Comparison of ENCODE assay signal across 12 mouse cellular contexts in the genomic region with DNA sequence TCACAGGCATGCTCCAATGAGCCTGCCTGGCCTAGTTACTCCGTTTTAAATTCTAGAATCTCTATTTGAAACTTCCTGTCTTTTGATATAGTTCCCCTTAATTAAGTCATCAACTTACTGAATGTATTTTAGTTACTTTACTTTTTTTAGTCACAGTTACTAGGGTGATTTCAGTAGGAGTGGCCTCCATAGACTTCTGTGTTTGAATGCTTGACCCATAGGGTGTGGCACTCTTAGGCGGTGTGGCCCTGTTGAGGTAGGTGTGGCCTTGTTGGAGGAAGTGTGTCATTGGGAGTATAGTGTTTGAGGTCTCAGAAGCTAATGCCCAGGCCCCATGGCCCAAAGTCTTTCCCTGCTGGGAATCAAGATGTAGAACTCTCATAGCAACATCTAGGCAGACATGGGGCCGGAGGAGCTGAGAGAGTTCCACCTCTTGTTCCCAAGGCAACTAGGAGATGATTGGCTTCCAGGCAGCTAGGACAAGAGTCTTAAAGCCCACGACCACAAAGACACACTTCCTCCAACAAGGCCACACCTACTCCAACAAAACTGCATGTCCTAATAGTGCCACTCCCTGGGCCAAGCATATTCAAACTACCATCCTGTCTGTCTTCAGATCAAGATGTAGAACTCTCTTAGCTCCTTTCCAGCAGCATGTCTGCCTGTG. TPM values are rescaled to one million over a fixed set of nuclear protein-coding genes. Genes with fewer than 3 reads are reported as not detected.
DNase-seq lines count a peak whose midpoint lies in the region; ATAC-seq and TF ChIP-seq lines count a peak whose summit lies in the region.
"Had no signal": no experiment of that assay in that cellular context is flagged by ENCODE, and none has a peak within 500 bp of the region (broad histone marks: within the 10 kb centered on the region; RNA-seq: fewer than 3 reads in every experiment).

No protein-coding gene starts in this region.

- TF ChIP-seq EP300 in CH12.LX (IDR thresholded peaks at IDR 0.05; ENCODE audit: low read length): no peak

- H3K27ac ChIP-seq in CH12.LX (ENCODE audit: insufficient read depth, low read depth): peak overlapping the region; percentile 71; the same call in 1 of the 2 replicates
- 0 out of 2 replicates have a peak overlapping the region, but pooled peaks have one; percentile 23 for H3K27ac ChIP-seq in liver, embryonic 13.5 days
- no peak overlapping the region for H3K27ac ChIP-seq in heart, embryonic 11.5 days (ENCODE audit: low read depth, low read length)
- H3K27ac ChIP-seq: kidney, embryonic 15.5 days had no signal

- H3K4me3 ChIP-seq in CH12.LX (replicated peaks in 1 of 3; ENCODE audit: low read depth in 2 of 3, low read length in 2 of 3, poor library complexity in 1 of 3): no peak overlapping the region
- H3K4me3 ChIP-seq in liver, embryonic 13.5 days (replicated peaks): no peak overlapping the region
- H3K4me3 ChIP-seq in heart, embryonic 11.5 days (ENCODE audit: low read depth, low read length): no peak overlapping the region
- H3K4me3 ChIP-seq: kidney, embryonic 15.5 days had no signal

- peaks cover 6% of the 10 kb centered on the region for H3K9me3 ChIP-seq in CH12.LX (replicated peaks; ENCODE audit: low read length)
- no peaks in the 10 kb centered on the region for H3K9me3 ChIP-seq in liver, embryonic 13.5 days (replicated peaks)
- peaks cover 4% of the 10 kb centered on the region for H3K9me3 ChIP-seq in heart, embryonic 11.5 days (replicated peaks; ENCODE audit: control insufficient read depth, low read length)
- H3K9me3 ChIP-seq: kidney, embryonic 15.5 days had no signal

- H3K4me2 ChIP-seq in CH12.LX (ENCODE audit: insufficient read depth, low read depth, poor library complexity, severe bottlenecking): no peak overlapping the region; the same call in 1 of the 2 replicates
- H3K4me2 ChIP-seq in liver, embryonic 13.5 days: no peak overlapping the region
- H3K4me2 ChIP-seq in heart, embryonic 11.5 days: no peak overlapping the region
- H3K4me2 ChIP-seq: kidney, embryonic 15.5 days had no signal

- no peaks in the 10 kb centered on the region for H3K79me2 ChIP-seq in CH12.LX (replicated peaks; ENCODE audit: control insufficient read depth, extremely low read depth, insufficient read depth, poor library complexity, severe bottlenecking)

- no peaks in the 10 kb centered on the region for H3K27me3 ChIP-seq in CH12.LX (replicated peaks)
- no peaks in the 10 kb centered on the region for H3K27me3 ChIP-seq in liver, embryonic 13.5 days
- H3K27me3 ChIP-seq in heart, embryonic 11.5 days (ENCODE audit: control insufficient read depth, insufficient read depth, low read length): no peaks in the 10 kb centered on the region
- H3K27me3 ChIP-seq: kidney, embryonic 15.5 days had no signal

- peak; percentile 90 for ATAC-seq in liver, embryonic 13.5 days (ENCODE audit: low read depth)
- peak; percentile 91 for ATAC-seq in neutrophil, adult 5-6 weeks (ENCODE audit: extremely low read depth, insufficient number of reproducible peaks, low FRiP score, poor library complexity, severe bottlenecking)
- no peak for ATAC-seq in heart, embryonic 11.5 days (replicated peaks; ENCODE audit: insufficient number of reproducible peaks, low FRiP score, low TSS enrichment)

- peaks cover 5 to 15% of the 10 kb centered on the region in 2 experiments; a peak in 3 of 4 replicates for H3K4me1 ChIP-seq in CH12.LX (ENCODE audit: control insufficient read depth in 1 of 2, insufficient read depth in 2 of 2)
- peaks cover 10% of the 10 kb centered on the region for H3K4me1 ChIP-seq in liver, embryonic 13.5 days (replicated peaks)
- no peaks in the 10 kb centered on the region for H3K4me1 ChIP-seq in heart, embryonic 11.5 days (ENCODE audit: control insufficient read depth, insufficient read depth, low read length)
- H3K4me1 ChIP-seq: kidney, embryonic 15.5 days had no signal

- in situ Hi-C loops in CH12.LX (cut with MboI; ENCODE audit: low pct_ligation_motif_present, low pct_unique_long_range_greater_than_20kb, low sequenced_read_pairs): no loop called here

- DNase-seq in CH12.LX (ENCODE audit: extremely low read depth) (peak; percentile 67), ZHBTc4 (ENCODE audit: low read depth, low spot score) (peak; percentile 84)
- DNase-seq in liver, embryonic 13.5 days: no peak
- no peak for DNase-seq in heart, postnatal 4 days
- DNase-seq in frontal cortex, postnatal 14 days (ENCODE audit: low spot score in 2 of 2): no peak
- DNase-seq: adrenal gland, adult 2 months; cerebellum, adult 9-10 months; midbrain, embryonic 14.5 days; thymus, postnatal 14 days had no signal

- 32% methylated on average over 4 of the region's 4 CpGs for WGBS in liver, embryonic 13.5 days (ENCODE audit: insufficient replicate concordance)
- 68% methylated on average over 4 of the region's 4 CpGs for WGBS in heart, embryonic 11.5 days (ENCODE audit: insufficient replicate concordance)

- no peak overlapping the region for H3K9ac ChIP-seq in CH12.LX (ENCODE audit: insufficient read depth, low read depth)
- H3K9ac ChIP-seq in liver, embryonic 13.5 days: no peak overlapping the region
- H3K9ac ChIP-seq in heart, embryonic 11.5 days (ENCODE audit: low read depth, low read length): no peak overlapping the region
- H3K9ac ChIP-seq: kidney, embryonic 15.5 days had no signal

- no peak for TF ChIP-seq RAD21 in CH12.LX (IDR thresholded peaks at IDR 0.05; ENCODE audit: low read depth, low read length)

- no peak; the same call in 1 of the 2 replicates for TF ChIP-seq POLR2A in CH12.LX (IDR thresholded peaks at IDR 0.05; ENCODE audit: low read depth, low read length)

- dilution Hi-C loops in CH12.LX (cut with MboI; ENCODE audit: extremely low pct_ligation_motif_present, extremely low pct_unique_long_range_greater_than_20kb, low sequenced_read_pairs): no loop called here

- peaks cover 9 to 41% of the 10 kb centered on the region in 2 experiments for H3K36me3 ChIP-seq in CH12.LX (replicated peaks in 1 of 2; ENCODE audit: control insufficient read depth in 1 of 2, insufficient read depth in 1 of 2, low read length in 1 of 2)
- peaks cover 7% of the 10 kb centered on the region for H3K36me3 ChIP-seq in liver, embryonic 13.5 days
- peaks cover 5% of the 10 kb centered on the region for H3K36me3 ChIP-seq in heart, embryonic 11.5 days (ENCODE audit: control insufficient read depth, insufficient read depth, low read length)

- TF ChIP-seq CTCF in CH12.LX (conservative IDR thresholded peaks at IDR 0.05 in 1 of 2, IDR thresholded peaks at IDR 0.05 in 1 of 2; ENCODE audit: low read depth in 2 of 2, low read length in 2 of 2): no peak

TF ChIP-seq in CH12.LX, 34 proteins besides CTCF, POLR2A, EP300 and RAD21:
- TF ChIP-seq POLR2AphosphoS2 (IDR thresholded peaks at IDR 0.05; ENCODE audit: low read depth, low read length) (no peak), TBP (conservative IDR thresholded peaks at IDR 0.05; ENCODE audit: low read depth, low read length) (0 out of 2 replicates have a peak, but pooled peaks have one; percentile 26)

RNA-seq across cellular contexts. Expression of gene Usp45, which starts 11.7 kb away (rescaled TPM):
- total RNA-seq in CH12.LX (2012; rRNA removed) (17.4 and 17.5 TPM in 2 replicates), CH12.LX (2014; rRNA removed) (30.6 and 37.0 TPM in 2 replicates)
- 16.7 and 23.3 TPM in 2 replicates for polyA plus RNA-seq in CH12.LX (2012; ENCODE audit: insufficient read length, low read depth)
- 13.6 and 18.7 TPM in 2 replicates for polyA plus RNA-seq in liver, embryonic 13.5 days (2015; fragmentation: Nextera tagmentation; extraction: Ambion mirVana)
- total RNA-seq in neutrophil, adult 5-6 weeks (2017): 17.9 and 18.5 TPM in 2 replicates
- total RNA-seq in heart, postnatal 4 days (2021): 10 to 100 TPM; 12.8 to 13.6 TPM
- 9.8 and 11.9 TPM in 2 replicates for polyA plus RNA-seq in heart, embryonic 11.5 days (2014; fragmentation: Nextera tagmentation; extraction: Ambion mirVana)

RNA-seq across cellular contexts. Expression of gene Tstd3, which starts 11.8 kb away (rescaled TPM):
- total RNA-seq in CH12.LX (2012; rRNA removed) (24.6 and 25.6 TPM in 2 replicates), CH12.LX (2014; rRNA removed) (51.0 and 57.1 TPM in 2 replicates)
- polyA plus RNA-seq in CH12.LX (2012; ENCODE audit: insufficient read length, low read depth): 37.2 and 39.9 TPM in 2 replicates
- 17.5 and 20.9 TPM in 2 replicates for polyA plus RNA-seq in liver, embryonic 13.5 days (2015; fragmentation: Nextera tagmentation; extraction: Ambion mirVana)
- total RNA-seq in neutrophil, adult 5-6 weeks (2017): 8.3 and 11.4 TPM in 2 replicates
- 10 to 100 TPM; 10.9 to 13.0 TPM for total RNA-seq in heart, postnatal 4 days (2021)
- 24.4 and 26.4 TPM in 2 replicates for polyA plus RNA-seq in heart, embryonic 11.5 days (2014; fragmentation: Nextera tagmentation; extraction: Ambion mirVana)

RNA-seq across cellular contexts. Expression of gene Ccnc, which starts 27.8 kb away (rescaled TPM):
- total RNA-seq in CH12.LX (2012; rRNA removed) (20.7 and 22.7 TPM in 2 replicates), CH12.LX (2014; rRNA removed) (61.4 and 73.0 TPM in 2 replicates)
- polyA plus RNA-seq in CH12.LX (2012; ENCODE audit: insufficient read length, low read depth): 24.4 and 32.3 TPM in 2 replicates
- 23.2 and 32.1 TPM in 2 replicates for polyA plus RNA-seq in liver, embryonic 13.5 days (2015; fragmentation: Nextera tagmentation; extraction: Ambion mirVana)
- 29.3 and 32.6 TPM in 2 replicates for total RNA-seq in neutrophil, adult 5-6 weeks (2017)
- 10 to 100 TPM; 17.5 to 18.5 TPM for total RNA-seq in heart, postnatal 4 days (2021)
- 29.5 and 31.0 TPM in 2 replicates for polyA plus RNA-seq in heart, embryonic 11.5 days (2014; fragmentation: Nextera tagmentation; extraction: Ambion mirVana)

Comparison
In these comparisons a context has a peak if more than half of its experiments do, and no peak if none do; other contexts are left out.
1. DNase-seq: peak in CH12.LX (single experiment) and ZHBTc4 (single experiment); none in liver, embryonic 13.5 days (single experiment), heart, postnatal 4 days (single experiment) and frontal cortex, postnatal 14 days (0 of 2).